9 mouse cellular contexts compared by ENCODE assay signal in the genomic region with DNA sequence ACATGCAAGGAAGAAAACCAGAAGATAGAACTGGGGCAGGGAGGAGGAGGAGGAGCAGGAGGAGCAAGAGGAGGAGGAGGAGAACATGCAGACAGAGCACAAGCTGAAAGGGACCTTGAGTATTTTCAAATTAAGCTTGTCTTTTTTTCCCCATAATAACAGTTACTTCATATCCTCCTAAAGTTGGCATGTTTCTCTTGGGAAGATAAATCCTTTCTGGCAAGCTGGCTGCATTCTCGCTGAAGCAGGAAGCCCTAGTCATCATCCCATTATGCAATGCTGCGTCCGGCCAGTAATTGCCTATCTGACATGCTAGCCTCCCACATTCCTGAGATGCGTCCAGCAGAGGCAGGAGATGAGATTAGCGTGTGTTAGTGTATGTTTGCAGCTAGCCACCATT.
DNase-seq lines count a peak whose midpoint lies in the region; ATAC-seq and TF ChIP-seq lines count a peak whose summit lies in the region.
"Had no signal": no experiment of that assay in that cellular context is flagged by ENCODE, and none has a peak within 500 bp of the region (broad histone marks: within the 10 kb centered on the region; RNA-seq: fewer than 3 reads in every experiment).

No protein-coding gene starts in this region.

- WGBS in embryonic facial prominence, embryonic 15.5 days = 24% methylated on average over 5 of the region's 5 CpGs
- WGBS in heart, postnatal 0 days = 5% methylated on average over 5 of the region's 5 CpGs

- 0 out of 2 replicates have a peak overlapping the region, but pooled peaks have one; percentile 48 for H3K27ac ChIP-seq in embryonic facial prominence, embryonic 15.5 days (replicated peaks)
- peak overlapping the region; percentile 79 for H3K27ac ChIP-seq in heart, postnatal 0 days (ENCODE audit: low read depth)
- H3K27ac ChIP-seq in left cerebral cortex, adult 2 months = peak overlapping the region; percentile 38; the same call in 1 of the 2 replicates
- H3K27ac ChIP-seq: macrophage had no signal

- TF ChIP-seq EP300 in heart, postnatal 0 days (IDR thresholded peaks at IDR 0.05; ENCODE audit: low read depth) = peak; percentile 94

- no peaks in the 10 kb centered on the region for H3K36me3 ChIP-seq in embryonic facial prominence, embryonic 15.5 days
- H3K36me3 ChIP-seq in heart, postnatal 0 days (replicated peaks; ENCODE audit: control insufficient read depth, insufficient read depth, low read length) = no peaks in the 10 kb centered on the region

- H3K9me3 ChIP-seq in embryonic facial prominence, embryonic 15.5 days (replicated peaks) = no peaks in the 10 kb centered on the region
- H3K9me3 ChIP-seq in heart, postnatal 0 days (replicated peaks; ENCODE audit: control insufficient read depth, low read length) = no peaks in the 10 kb centered on the region

- peak; percentile 3 to 18 for DNase-seq in spleen, postnatal 36 days (ENCODE audit: low spot score in 2 of 2)
- no peak for DNase-seq in spleen, postnatal 4 days (ENCODE audit: low spot score in 2 of 2)
- peak; percentile 87 for DNase-seq in heart, postnatal 0 days (ENCODE audit: low spot score)
- DNase-seq in left cerebral cortex, adult 2 months (ENCODE audit: extremely low spot score in 1 of 2, low spot score in 2 of 2) = peak; percentile 14 to 39
- DNase-seq in right cerebral cortex, adult 18-20 months = peak; percentile 62
- no peak for DNase-seq in thymus, postnatal 10 days (ENCODE audit: low spot score in 2 of 2)

- TF ChIP-seq CTCF in heart, postnatal 0 days (IDR thresholded peaks at IDR 0.05; ENCODE audit: low read depth) = 0 out of 2 replicates have a peak, but pooled peaks have one; percentile 12
- TF ChIP-seq CTCF in left cerebral cortex, adult 2 months (IDR thresholded peaks at IDR 0.05) = no peak

- ATAC-seq in embryonic facial prominence, embryonic 15.5 days (ENCODE audit: insufficient number of reproducible peaks, low FRiP score, low TSS enrichment, low read depth) = no peak
- peak; percentile 90 for ATAC-seq in heart, postnatal 0 days (ENCODE audit: insufficient read depth, low read depth)
- no peak for ATAC-seq in erythroblast, adult 5-6 weeks (replicated peaks; ENCODE audit: low FRiP score, poor library complexity, severe bottlenecking)

- H3K4me3 ChIP-seq in embryonic facial prominence, embryonic 15.5 days (replicated peaks) = no peak overlapping the region
- H3K4me3 ChIP-seq in heart, postnatal 0 days (ENCODE audit: low read depth, low read length) = no peak overlapping the region
- no peak overlapping the region for H3K4me3 ChIP-seq in left cerebral cortex, adult 2 months

- 0 out of 2 replicates have a peak, but pooled peaks cover 5% of the 10 kb centered on the region for H3K4me1 ChIP-seq in embryonic facial prominence, embryonic 15.5 days
- peaks cover 22% of the 10 kb centered on the region for H3K4me1 ChIP-seq in heart, postnatal 0 days (ENCODE audit: control insufficient read depth, insufficient read depth)

- H3K9ac ChIP-seq in embryonic facial prominence, embryonic 15.5 days = no peak overlapping the region
- no peak overlapping the region for H3K9ac ChIP-seq in heart, postnatal 0 days (replicated peaks; ENCODE audit: low read depth, low read length)

- H3K27me3 ChIP-seq in embryonic facial prominence, embryonic 15.5 days = no peaks in the 10 kb centered on the region
- H3K27me3 ChIP-seq in heart, postnatal 0 days (ENCODE audit: control insufficient read depth, insufficient read depth, low read length) = no peaks in the 10 kb centered on the region

- H3K4me2 ChIP-seq in embryonic facial prominence, embryonic 15.5 days (replicated peaks) = no peak overlapping the region
- H3K4me2 ChIP-seq in heart, postnatal 0 days (ENCODE audit: low read depth, low read length) = peak overlapping the region; percentile 24; the same call in 1 of the 2 replicates

- intact Hi-C loops in left cerebral cortex, adult 2 months (cut with DNase I) = loop anchor here (2.0 kb wide), 1 partner anchor 56 kb away; no protein-coding TSS in a partner anchor

Comparison
In these comparisons a context has a peak if more than half of its experiments do, and no peak if none do; other contexts are left out.
1. DNase-seq: peak in spleen, postnatal 36 days (2 of 2), heart, postnatal 0 days (single experiment), left cerebral cortex, adult 2 months (2 of 2) and right cerebral cortex, adult 18-20 months (single experiment); none in spleen, postnatal 4 days (0 of 2) and thymus, postnatal 10 days (0 of 2).
2. Peak in every context shown above with its lines, with median percentiles within 50 percentile points of each other: H3K27ac ChIP-seq.